Mouse (Mus musculus): ENCODE data around the gene BC025920.

DNA sequence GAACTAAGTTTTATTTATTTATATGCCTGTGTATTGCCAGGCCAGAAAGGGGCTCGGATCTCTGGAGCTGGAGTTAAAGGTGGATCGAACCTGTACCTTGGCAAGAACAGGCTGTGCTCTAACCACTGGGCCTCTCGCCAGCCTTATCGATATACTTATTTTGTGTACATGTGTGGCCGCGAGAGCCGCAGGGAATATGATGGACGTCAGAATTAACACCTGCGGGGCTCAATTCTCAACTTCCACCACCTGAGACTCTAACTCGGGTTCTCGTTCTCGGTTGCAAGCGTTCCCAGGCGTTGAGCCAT, 450 bp upstream of the BC025920 start:
- TF ChIP-seq CTCF (IDR thresholded peaks at IDR 0.05; ENCODE audit: low read depth) (no peak), EP300 (IDR thresholded peaks at IDR 0.05; ENCODE audit: low read depth) (no peak)

All from heart, postnatal 0 days (tissue).